22 mouse cellular contexts compared by ENCODE assay signal in genomic region chr5:102774500-102774899, GRCm38 (mm10).
A peak's percentile ranks its signal among the peaks of the same experiment; 100 is the strongest.
DNase-seq lines count a peak whose midpoint lies in the region; ATAC-seq and TF ChIP-seq lines count a peak whose summit lies in the region.
"Had no signal": no experiment of that assay in that cellular context is flagged by ENCODE, and none has a peak within 500 bp of the region (broad histone marks: within the 10 kb centered on the region; RNA-seq: fewer than 3 reads in every experiment).

No protein-coding gene starts in this region.

- no peaks in the 10 kb centered on the region for H3K9me3 ChIP-seq in lung, embryonic 14.5 days (ENCODE audit: low read depth, low read length)
- no peaks in the 10 kb centered on the region for H3K9me3 ChIP-seq in neural tube, embryonic 15.5 days (replicated peaks)
- no peaks in the 10 kb centered on the region for H3K9me3 ChIP-seq in kidney, embryonic 16.5 days (ENCODE audit: low read length)
- H3K9me3 ChIP-seq: hindbrain, embryonic 15.5 days; intestine, embryonic 15.5 days; limb, embryonic 10.5 days; neural tube, embryonic 12.5 days had no signal

- no peak overlapping the region for H3K4me3 ChIP-seq in lung, embryonic 14.5 days (ENCODE audit: low read depth, low read length)
- no peak overlapping the region for H3K4me3 ChIP-seq in lung, adult 2 months (replicated peaks; ENCODE audit: extremely low read depth, low read depth, low read length)
- no peak overlapping the region for H3K4me3 ChIP-seq in neural tube, embryonic 15.5 days (replicated peaks)
- no peak overlapping the region for H3K4me3 ChIP-seq in kidney, embryonic 16.5 days (ENCODE audit: low read length)
- no peak overlapping the region for H3K4me3 ChIP-seq in left cerebral cortex, adult 2 months
- H3K4me3 ChIP-seq: hindbrain, embryonic 15.5 days; intestine, embryonic 15.5 days; layer of hippocampus, adult 2 months; limb, embryonic 10.5 days; neural tube, embryonic 12.5 days had no signal

- H3K36me3 ChIP-seq in lung, embryonic 14.5 days (ENCODE audit: insufficient read depth) = no peaks in the 10 kb centered on the region
- no peaks in the 10 kb centered on the region for H3K36me3 ChIP-seq in neural tube, embryonic 15.5 days
- 0 out of 2 replicates have a peak, but pooled peaks cover 5% of the 10 kb centered on the region for H3K36me3 ChIP-seq in kidney, embryonic 16.5 days (ENCODE audit: insufficient read depth, low read length)
- H3K36me3 ChIP-seq: hindbrain, embryonic 15.5 days; intestine, embryonic 15.5 days; limb, embryonic 10.5 days; neural tube, embryonic 12.5 days had no signal

- H3K27ac ChIP-seq in lung, embryonic 14.5 days (ENCODE audit: low read depth) = no peak overlapping the region
- H3K27ac ChIP-seq in neural tube, embryonic 15.5 days (replicated peaks) = no peak overlapping the region
- H3K27ac ChIP-seq in kidney, embryonic 16.5 days (ENCODE audit: low read length) = peak overlapping the region; percentile 81
- no peak overlapping the region for H3K27ac ChIP-seq in left cerebral cortex, adult 2 months
- H3K27ac ChIP-seq: hindbrain, embryonic 15.5 days; intestine, embryonic 15.5 days; layer of hippocampus, adult 2 months; limb, embryonic 10.5 days; neural tube, embryonic 12.5 days had no signal

- intact Hi-C loops in left cerebral cortex, adult 2 months (cut with DNase I) = no loop called here

- H3K27me3 ChIP-seq in lung, embryonic 14.5 days (ENCODE audit: insufficient read depth, low read length) = no peaks in the 10 kb centered on the region
- H3K27me3 ChIP-seq in neural tube, embryonic 15.5 days (replicated peaks) = no peaks in the 10 kb centered on the region
- no peaks in the 10 kb centered on the region for H3K27me3 ChIP-seq in kidney, embryonic 16.5 days (ENCODE audit: insufficient read depth, low read length)
- H3K27me3 ChIP-seq: hindbrain, embryonic 15.5 days; intestine, embryonic 15.5 days; neural tube, embryonic 12.5 days had no signal

- peak; percentile 41 for DNase-seq in lung, embryonic 14.5 days
- DNase-seq in lung, adult 2 months = no peak
- peak; percentile 25 for DNase-seq in neural tube, embryonic 10.5 days (ENCODE audit: extremely low spot score, low spot score)
- peak; percentile 15 for DNase-seq in yolk sac, embryonic 10.5 days (ENCODE audit: low spot score)
- DNase-seq in left cerebral cortex, adult 2 months (ENCODE audit: extremely low spot score in 1 of 2, low spot score in 2 of 2) = no peak
- no peak for DNase-seq in thymus, postnatal 36 days
- DNase-seq: B cell, adult 2 months; cerebellum, adult 2 months; forebrain, postnatal 0 days; layer of hippocampus, postnatal 36 days; liver, postnatal 0 days; right cerebral cortex, postnatal 14 days; spleen, adult 18-20 months; thymus, postnatal 25 days had no signal

- no peak for TF ChIP-seq CTCF in lung, embryonic 14.5 days (IDR thresholded peaks at IDR 0.05; ENCODE audit: low read depth)
- TF ChIP-seq CTCF in lung, adult 2 months (IDR thresholded peaks at IDR 0.05; ENCODE audit: insufficient read depth, low read length) = no peak
- TF ChIP-seq CTCF in left cerebral cortex, adult 2 months (IDR thresholded peaks at IDR 0.05) = no peak

- no peak overlapping the region for H3K9ac ChIP-seq in lung, embryonic 14.5 days
- no peak overlapping the region for H3K9ac ChIP-seq in neural tube, embryonic 15.5 days (replicated peaks)
- H3K9ac ChIP-seq in kidney, embryonic 16.5 days (replicated peaks; ENCODE audit: low read length) = no peak overlapping the region
- H3K9ac ChIP-seq: forebrain, postnatal 0 days; hindbrain, embryonic 15.5 days; intestine, embryonic 15.5 days; liver, postnatal 0 days; neural tube, embryonic 12.5 days had no signal

- WGBS in lung, embryonic 14.5 days = 22% methylated on average over 4 of the region's 4 CpGs
- whole genome bisulfite sequencing in lung, adult 2 months = 46% methylated on average over 4 of the region's 4 CpGs
- WGBS in neural tube, embryonic 15.5 days = 28% methylated on average over 4 of the region's 4 CpGs
- WGBS in kidney, embryonic 16.5 days = 28% methylated on average over 4 of the region's 4 CpGs

- TF ChIP-seq POLR2A in lung, adult 2 months (IDR thresholded peaks at IDR 0.05; ENCODE audit: borderline replicate concordance, extremely low read depth, low read depth, low read length) = no peak

- no peak for ATAC-seq in lung, embryonic 14.5 days (ENCODE audit: insufficient read depth)
- no peak for ATAC-seq in neural tube, embryonic 15.5 days (ENCODE audit: low FRiP score)
- ATAC-seq in kidney, embryonic 16.5 days (ENCODE audit: low FRiP score, low TSS enrichment) = 0 out of 2 replicates have a peak, but pooled peaks have one; percentile 54
- ATAC-seq: forebrain, postnatal 0 days; intestine, embryonic 15.5 days; liver, postnatal 0 days had no signal

- peaks cover 14% of the 10 kb centered on the region for H3K4me1 ChIP-seq in lung, embryonic 14.5 days (ENCODE audit: insufficient read depth)
- H3K4me1 ChIP-seq in lung, adult 2 months (ENCODE audit: control insufficient read depth, insufficient read depth, low read length) = no peaks in the 10 kb centered on the region; the same call in 1 of the 2 replicates
- H3K4me1 ChIP-seq in neural tube, embryonic 15.5 days = peaks cover 5% of the 10 kb centered on the region
- H3K4me1 ChIP-seq in kidney, embryonic 16.5 days (ENCODE audit: insufficient read depth, low read length) = peaks cover 26% of the 10 kb centered on the region
- H3K4me1 ChIP-seq: hindbrain, embryonic 15.5 days; intestine, embryonic 15.5 days had no signal

- no peak overlapping the region for H3K4me2 ChIP-seq in lung, embryonic 14.5 days
- H3K4me2 ChIP-seq in neural tube, embryonic 15.5 days = no peak overlapping the region
- no peak overlapping the region for H3K4me2 ChIP-seq in kidney, embryonic 16.5 days (replicated peaks; ENCODE audit: low read depth, low read length)
- H3K4me2 ChIP-seq: heart, embryonic 11.5 days; hindbrain, embryonic 15.5 days; intestine, embryonic 15.5 days; neural tube, embryonic 12.5 days had no signal

Comparison
In these comparisons a context has a peak if more than half of its experiments do, and no peak if none do; other contexts are left out.
1. DNase-seq: peak in lung, embryonic 14.5 days (single experiment), neural tube, embryonic 10.5 days (single experiment) and yolk sac, embryonic 10.5 days (single experiment); none in lung, adult 2 months (single experiment), left cerebral cortex, adult 2 months (0 of 2) and thymus, postnatal 36 days (0 of 2).